8 mouse cellular contexts compared by ENCODE assay signal in genomic region chr4:136117022-136117421, GRCm38 (mm10). TPM values are rescaled to one million over a fixed set of nuclear protein-coding genes. Genes with fewer than 3 reads are reported as not detected.
A peak's percentile ranks its signal among the peaks of the same experiment; 100 is the strongest.
DNase-seq lines count a peak whose midpoint lies in the region; ATAC-seq and TF ChIP-seq lines count a peak whose summit lies in the region.

No protein-coding gene starts in this region.

- WGBS in kidney, postnatal 0 days = 51% methylated on average over 13 of the region's 13 CpGs
- WGBS in kidney, embryonic 14.5 days = 59% methylated on average over 13 of the region's 13 CpGs
- WGBS in heart, embryonic 12.5 days = 19% methylated on average over 13 of the region's 13 CpGs
- 13% methylated on average over 13 of the region's 13 CpGs for WGBS in liver, embryonic 16.5 days (ENCODE audit: insufficient replicate concordance)

- H3K4me3 ChIP-seq in kidney, postnatal 0 days (replicated peaks; ENCODE audit: low read depth, low read length) = no peak overlapping the region
- H3K4me3 ChIP-seq in kidney, embryonic 14.5 days (ENCODE audit: low read length) = no peak overlapping the region
- peak overlapping the region; percentile 39 for H3K4me3 ChIP-seq in bone marrow macrophage, adult 2 months (ENCODE audit: insufficient read depth, low read length)
- H3K4me3 ChIP-seq in heart, embryonic 12.5 days = no peak overlapping the region
- no peak overlapping the region for H3K4me3 ChIP-seq in liver, embryonic 16.5 days (ENCODE audit: low read depth, low read length)

- H3K27ac ChIP-seq in kidney, postnatal 0 days = no peak overlapping the region
- no peak overlapping the region for H3K27ac ChIP-seq in kidney, embryonic 14.5 days (ENCODE audit: low read depth, low read length)
- H3K27ac ChIP-seq in bone marrow macrophage, adult 2 months (ENCODE audit: insufficient read depth, low read depth, low read length) = no peak overlapping the region; the same call in 1 of the 2 replicates
- peak overlapping the region; percentile 7; the same call in 1 of the 2 replicates for H3K27ac ChIP-seq in heart, embryonic 12.5 days (ENCODE audit: poor library complexity, severe bottlenecking)
- no peak overlapping the region for H3K27ac ChIP-seq in liver, embryonic 16.5 days (ENCODE audit: low read length)

- H3K4me2 ChIP-seq in kidney, postnatal 0 days (ENCODE audit: low read length) = no peak overlapping the region
- no peak overlapping the region for H3K4me2 ChIP-seq in kidney, embryonic 14.5 days (replicated peaks; ENCODE audit: low read depth, low read length)
- H3K4me2 ChIP-seq in heart, embryonic 12.5 days = peak overlapping the region; percentile 17
- H3K4me2 ChIP-seq in liver, embryonic 16.5 days (ENCODE audit: low read depth, low read length) = no peak overlapping the region

- no peak overlapping the region for H3K9ac ChIP-seq in kidney, postnatal 0 days (ENCODE audit: low read depth, low read length)
- H3K9ac ChIP-seq in kidney, embryonic 14.5 days (ENCODE audit: low read depth, low read length) = no peak overlapping the region
- H3K9ac ChIP-seq in heart, embryonic 12.5 days = no peak overlapping the region; the same call in 1 of the 2 replicates
- H3K9ac ChIP-seq in liver, embryonic 16.5 days (ENCODE audit: low read depth, low read length) = no peak overlapping the region

- H3K27me3 ChIP-seq in kidney, postnatal 0 days (ENCODE audit: insufficient read depth, low read length) = no peaks in the 10 kb centered on the region
- H3K27me3 ChIP-seq in kidney, embryonic 14.5 days (ENCODE audit: control insufficient read depth, insufficient read depth, low read length) = no peaks in the 10 kb centered on the region
- H3K27me3 ChIP-seq in heart, embryonic 12.5 days (replicated peaks) = no peaks in the 10 kb centered on the region
- no peaks in the 10 kb centered on the region; the same call in 1 of the 2 replicates for H3K27me3 ChIP-seq in liver, embryonic 16.5 days (ENCODE audit: control insufficient read depth, insufficient read depth, low read depth, low read length)

- H3K9me3 ChIP-seq in kidney, postnatal 0 days (replicated peaks; ENCODE audit: low read length) = no peaks in the 10 kb centered on the region
- H3K9me3 ChIP-seq in kidney, embryonic 14.5 days (ENCODE audit: control insufficient read depth, low read length) = no peaks in the 10 kb centered on the region
- no peaks in the 10 kb centered on the region for H3K9me3 ChIP-seq in heart, embryonic 12.5 days (replicated peaks)
- H3K9me3 ChIP-seq in liver, embryonic 16.5 days (replicated peaks; ENCODE audit: control insufficient read depth, low read length) = no peaks in the 10 kb centered on the region

- no peak for TF ChIP-seq CTCF in kidney, postnatal 0 days (IDR thresholded peaks at IDR 0.05; ENCODE audit: low read depth)
- TF ChIP-seq CTCF in bone marrow macrophage, adult 2 months (IDR thresholded peaks at IDR 0.05; ENCODE audit: low read depth, low read length) = no peak

- DNase-seq in kidney, postnatal 0 days (ENCODE audit: low spot score) = peak; percentile 55
- DNase-seq in urinary bladder, postnatal 25 days (ENCODE audit: low spot score) = peak; percentile 51
- no peak for DNase-seq in testis, postnatal 10 days (ENCODE audit: low spot score)
- DNase-seq in frontal cortex, postnatal 36 days (ENCODE audit: low spot score in 2 of 2) = no peak

- no peak for TF ChIP-seq POLR2A in bone marrow macrophage, adult 2 months (IDR thresholded peaks at IDR 0.05; ENCODE audit: borderline replicate concordance, low read depth, low read length)

- H3K4me1 ChIP-seq in kidney, postnatal 0 days (replicated peaks; ENCODE audit: insufficient read depth, low read length) = peaks cover 4% of the 10 kb centered on the region; the same call in 1 of the 2 replicates
- peaks cover 10% of the 10 kb centered on the region for H3K4me1 ChIP-seq in kidney, embryonic 14.5 days (ENCODE audit: control insufficient read depth, insufficient read depth, low read length)
- H3K4me1 ChIP-seq in bone marrow macrophage, adult 2 months (ENCODE audit: control insufficient read depth, insufficient read depth, low read length) = peaks cover 41% of the 10 kb centered on the region
- H3K4me1 ChIP-seq in heart, embryonic 12.5 days (replicated peaks) = peaks cover 40% of the 10 kb centered on the region
- peaks cover 2% of the 10 kb centered on the region for H3K4me1 ChIP-seq in liver, embryonic 16.5 days (ENCODE audit: control insufficient read depth, low read depth, low read length)

- no peak for ATAC-seq in kidney, postnatal 0 days (replicated peaks; ENCODE audit: low FRiP score, low read depth)
- no peak for ATAC-seq in kidney, embryonic 14.5 days (ENCODE audit: low FRiP score, low TSS enrichment)
- peak; percentile 74; the same call in 1 of the 2 replicates for ATAC-seq in heart, embryonic 12.5 days (ENCODE audit: insufficient number of reproducible peaks, low FRiP score)
- ATAC-seq in liver, embryonic 16.5 days (ENCODE audit: low read depth) = peak; percentile 50; the same call in 1 of the 2 replicates

- H3K36me3 ChIP-seq in kidney, postnatal 0 days (ENCODE audit: insufficient read depth, low read length) = no peaks in the 10 kb centered on the region
- H3K36me3 ChIP-seq in kidney, embryonic 14.5 days (ENCODE audit: control insufficient read depth, insufficient read depth, low read length) = no peaks in the 10 kb centered on the region
- no peaks in the 10 kb centered on the region for H3K36me3 ChIP-seq in heart, embryonic 12.5 days
- H3K36me3 ChIP-seq in liver, embryonic 16.5 days (ENCODE audit: control insufficient read depth, insufficient read depth) = no peaks in the 10 kb centered on the region

RNA-seq across cellular contexts. Expression of gene Id3, which starts 26.3 kb away (rescaled TPM):
- polyA plus RNA-seq in kidney, postnatal 0 days (2015; fragmentation: Nextera tagmentation; extraction: Ambion mirVana) = 764 and 829 TPM in 2 replicates
- polyA plus RNA-seq in kidney, embryonic 14.5 days (2014; fragmentation: Nextera tagmentation; extraction: Ambion mirVana) = 848 and 979 TPM in 2 replicates
- polyA plus RNA-seq in bone marrow macrophage, adult 2 months (2012; ENCODE audit: insufficient read depth, insufficient read length, missing spikeins) = 7.7 and 8.4 TPM in 2 replicates
- polyA plus RNA-seq in heart, embryonic 12.5 days (2016; fragmentation: Nextera tagmentation; extraction: Ambion mirVana) = 320 and 321 TPM in 2 replicates
- 37.5 and 40.6 TPM in 2 replicates for polyA plus RNA-seq in liver, embryonic 16.5 days (2015; fragmentation: Nextera tagmentation; extraction: Ambion mirVana)

RNA-seq across cellular contexts. Expression of gene E2f2, which starts 55.2 kb away (rescaled TPM):
- polyA plus RNA-seq in kidney, postnatal 0 days (2015; fragmentation: Nextera tagmentation; extraction: Ambion mirVana) = 3.2 and 3.8 TPM in 2 replicates
- 5.7 and 6.0 TPM in 2 replicates for polyA plus RNA-seq in kidney, embryonic 14.5 days (2014; fragmentation: Nextera tagmentation; extraction: Ambion mirVana)
- 20.0 and 20.8 TPM in 2 replicates for polyA plus RNA-seq in bone marrow macrophage, adult 2 months (2012; ENCODE audit: insufficient read depth, insufficient read length, missing spikeins)
- 8.1 and 9.3 TPM in 2 replicates for polyA plus RNA-seq in heart, embryonic 12.5 days (2016; fragmentation: Nextera tagmentation; extraction: Ambion mirVana)
- polyA plus RNA-seq in liver, embryonic 16.5 days (2015; fragmentation: Nextera tagmentation; extraction: Ambion mirVana) = 83.5 and 93.6 TPM in 2 replicates

Comparison
In these comparisons a context has a peak if more than half of its experiments do, and no peak if none do; other contexts are left out.
1. ATAC-seq: peak in heart, embryonic 12.5 days (single experiment) and liver, embryonic 16.5 days (single experiment); none in kidney, postnatal 0 days (single experiment) and kidney, embryonic 14.5 days (single experiment).
2. DNase-seq: peak in kidney, postnatal 0 days (single experiment) and urinary bladder, postnatal 25 days (single experiment); none in testis, postnatal 10 days (single experiment) and frontal cortex, postnatal 36 days (0 of 2).